Mouse (Mus musculus): Measurements from ENCODE around the gene 1700067K01Rik. TPM values are rescaled to one million over a fixed set of nuclear protein-coding genes. Genes with fewer than 3 reads are reported as not detected.
A peak's percentile ranks its signal among the peaks of the same experiment; 100 is the strongest.

Gene 1700067K01Rik
- polyA plus RNA-seq, 1 experiment, result not detected

- H3K27ac ChIP-seq (ENCODE audit: insufficient read depth, low read depth, low read length), result no peak overlapping the region
- no peak for TF ChIP-seq CTCF (IDR thresholded peaks at IDR 0.05; ENCODE audit: insufficient read depth, low read depth, low read length)
- no peak for TF ChIP-seq POLR2A (IDR thresholded peaks at IDR 0.05; ENCODE audit: insufficient read depth, low read depth, low read length)
- H3K4me3 ChIP-seq (ENCODE audit: insufficient read depth, low read depth, low read length), result no peak overlapping the region
- 72% methylated on average over 5 of the region's 5 CpGs for WGBS
- H3K4me1 ChIP-seq (ENCODE audit: control insufficient read depth, insufficient read depth, low read length), result peaks cover 15% of the 10 kb centered on the region
Measured at GRCm38 (mm10) chr8:84038015-84038414, 36.7 kb downstream of the 1700067K01Rik start.

GRCm38 (mm10) chr8:84039050-84039449 lies 37.7 kb downstream of the 1700067K01Rik start:
- no peak for TF ChIP-seq POLR2A (IDR thresholded peaks at IDR 0.05; ENCODE audit: insufficient read depth, low read depth, low read length)
- peak; percentile 73 for TF ChIP-seq CTCF (IDR thresholded peaks at IDR 0.05; ENCODE audit: insufficient read depth, low read depth, low read length)
- no peak overlapping the region for H3K27ac ChIP-seq (ENCODE audit: insufficient read depth, low read depth, low read length)
- WGBS, result 4% methylated on average over 5 of the region's 5 CpGs
- no peak overlapping the region for H3K4me3 ChIP-seq (ENCODE audit: insufficient read depth, low read depth, low read length)
- peaks cover 15% of the 10 kb centered on the region for H3K4me1 ChIP-seq (ENCODE audit: control insufficient read depth, insufficient read depth, low read length)

- peak within 1 kb of the TSS; percentile 41 for H3K4me3 ChIP-seq (ENCODE audit: insufficient read depth, low read depth, low read length)
- WGBS, result 5% methylated on average over 40 of the region's 40 CpGs
- H3K27ac ChIP-seq (ENCODE audit: insufficient read depth, low read depth, low read length), result no peak within 1 kb of the TSS
- peaks cover 15% of the 10 kb centered on the region for H3K4me1 ChIP-seq (ENCODE audit: control insufficient read depth, insufficient read depth, low read length)
- TF ChIP-seq POLR2A (IDR thresholded peaks at IDR 0.05; ENCODE audit: insufficient read depth, low read depth, low read length) (no peak), CTCF (IDR thresholded peaks at IDR 0.05; ENCODE audit: insufficient read depth, low read depth, low read length) (peak; percentile 41; the same call in 1 of the 2 replicates)
Measured at GRCm38 (mm10) chr8:84042066-84042947, 41.0 kb downstream of the 1700067K01Rik start, which contains the start of gene Il27ra. Gene Il27ra, minus strand, starts transcription at chr8:84042589.

- H3K4me1 ChIP-seq (ENCODE audit: control insufficient read depth, insufficient read depth, low read length), result peaks cover 15% of the 10 kb centered on the region
- peak overlapping the region; percentile 41; the same call in 1 of the 2 replicates for H3K4me3 ChIP-seq (ENCODE audit: insufficient read depth, low read depth, low read length)
- WGBS, result 44% methylated on average over 12 of the region's 12 CpGs
- TF ChIP-seq CTCF (IDR thresholded peaks at IDR 0.05; ENCODE audit: insufficient read depth, low read depth, low read length) (no peak), POLR2A (IDR thresholded peaks at IDR 0.05; ENCODE audit: insufficient read depth, low read depth, low read length) (no peak)
- no peak overlapping the region for H3K27ac ChIP-seq (ENCODE audit: insufficient read depth, low read depth, low read length)
Measured at GRCm38 (mm10) chr8:84042948-84043342, 41.6 kb downstream of the 1700067K01Rik start.

GRCm38 (mm10) chr8:84044103-84044502 lies 42.8 kb downstream of the 1700067K01Rik start:
- WGBS, result 38% methylated on average over 7 of the region's 7 CpGs

GRCm38 (mm10) chr8:84044900-84045299 lies 43.6 kb downstream of the 1700067K01Rik start, which contains the start of gene Rln3:
Gene Rln3, minus strand, starts transcription at chr8:84045000.
- no peak within 1 kb of the TSS for H3K27ac ChIP-seq (ENCODE audit: insufficient read depth, low read depth, low read length)
- 40% methylated on average over 9 of the region's 9 CpGs for WGBS
- H3K4me1 ChIP-seq (ENCODE audit: control insufficient read depth, insufficient read depth, low read length), result peaks cover 15% of the 10 kb centered on the region
- no peak within 1 kb of the TSS for H3K4me3 ChIP-seq (ENCODE audit: insufficient read depth, low read depth, low read length)
- TF ChIP-seq POLR2A (IDR thresholded peaks at IDR 0.05; ENCODE audit: insufficient read depth, low read depth, low read length) (no peak), CTCF (IDR thresholded peaks at IDR 0.05; ENCODE audit: insufficient read depth, low read depth, low read length) (no peak)

More at GRCm38 (mm10) chr8:84044103-84044502, 42.8 kb downstream of the 1700067K01Rik start:
- H3K4me3 ChIP-seq (ENCODE audit: insufficient read depth, low read depth, low read length), result no peak overlapping the region
- TF ChIP-seq POLR2A (IDR thresholded peaks at IDR 0.05; ENCODE audit: insufficient read depth, low read depth, low read length) (no peak), CTCF (IDR thresholded peaks at IDR 0.05; ENCODE audit: insufficient read depth, low read depth, low read length) (no peak)
- no peak overlapping the region for H3K27ac ChIP-seq (ENCODE audit: insufficient read depth, low read depth, low read length)
- H3K4me1 ChIP-seq (ENCODE audit: control insufficient read depth, insufficient read depth, low read length), result peaks cover 15% of the 10 kb centered on the region

GRCm38 (mm10) chr8:84046505-84046904 lies 45.2 kb downstream of the 1700067K01Rik start:
- no peak for TF ChIP-seq POLR2A (IDR thresholded peaks at IDR 0.05; ENCODE audit: insufficient read depth, low read depth, low read length)
- no peak for TF ChIP-seq CTCF (IDR thresholded peaks at IDR 0.05; ENCODE audit: insufficient read depth, low read depth, low read length)
- H3K27ac ChIP-seq (ENCODE audit: insufficient read depth, low read depth, low read length), result no peak overlapping the region
- 78% methylated on average over 3 of the region's 3 CpGs for WGBS
- H3K4me3 ChIP-seq (ENCODE audit: insufficient read depth, low read depth, low read length), result no peak overlapping the region
- peaks cover 15% of the 10 kb centered on the region for H3K4me1 ChIP-seq (ENCODE audit: control insufficient read depth, insufficient read depth, low read length)

- peaks cover under 1% of the 10 kb centered on the region; the same call in 1 of the 2 replicates for H3K4me1 ChIP-seq (ENCODE audit: control insufficient read depth, insufficient read depth, low read length)
- TF ChIP-seq CTCF (IDR thresholded peaks at IDR 0.05; ENCODE audit: insufficient read depth, low read depth, low read length), result no peak
- no peak for TF ChIP-seq POLR2A (IDR thresholded peaks at IDR 0.05; ENCODE audit: insufficient read depth, low read depth, low read length)
- H3K27ac ChIP-seq (ENCODE audit: insufficient read depth, low read depth, low read length), result no peak overlapping the region
- WGBS, result 90% methylated on average over 5 of the region's 5 CpGs
- no peak overlapping the region for H3K4me3 ChIP-seq (ENCODE audit: insufficient read depth, low read depth, low read length)
Measured at GRCm38 (mm10) chr8:84048171-84048570, 46.9 kb downstream of the 1700067K01Rik start.

GRCm38 (mm10) chr8:84052746-84053145 lies 51.4 kb downstream of the 1700067K01Rik start:
- no peak overlapping the region for H3K27ac ChIP-seq (ENCODE audit: insufficient read depth, low read depth, low read length)
- TF ChIP-seq POLR2A (IDR thresholded peaks at IDR 0.05; ENCODE audit: insufficient read depth, low read depth, low read length) (no peak), CTCF (IDR thresholded peaks at IDR 0.05; ENCODE audit: insufficient read depth, low read depth, low read length) (no peak)
- 81% methylated on average over 3 of the region's 3 CpGs for WGBS
- no peaks in the 10 kb centered on the region for H3K4me1 ChIP-seq (ENCODE audit: control insufficient read depth, insufficient read depth, low read length)
- H3K4me3 ChIP-seq (ENCODE audit: insufficient read depth, low read depth, low read length), result no peak overlapping the region

Data from olfactory bulb, adult 2 months (tissue).